Mouse (Mus musculus) brain, adult 2 months (tissue): ENCODE results near the gene Gm42417.
A peak's percentile ranks its signal among the peaks of the same experiment; 100 is the strongest.

Source experiments
- DNase-seq: peaks from one replicate; pipeline ENCODE4 v3.0.0; 2011; ENCODE audit warnings: low read depth, low spot score

Gm42417 gene

GRCm38 (mm10) chr1:36564101-36564500, 24.9 kb upstream of the Gm42417 start:
- DNase-seq: no peak

- no peak for DNase-seq
These were observed 24.4 kb upstream of the Gm42417 start for GRCm38 (mm10) chr1:36563632-36564031.

- DNase-seq: no peak
These were observed 24.0 kb upstream of the Gm42417 start for GRCm38 (mm10) chr1:36563197-36563596.

GRCm38 (mm10) chr1:36562388-36562787, 23.2 kb upstream of the Gm42417 start:
- DNase-seq: no peak

- no peak for DNase-seq
These were observed 21.7 kb upstream of the Gm42417 start for GRCm38 (mm10) chr1:36560903-36561302.

- no peak for DNase-seq
These were observed 20.7 kb upstream of the Gm42417 start for GRCm38 (mm10) chr1:36559888-36560287.

GRCm38 (mm10) chr1:36559256-36559655, 20.0 kb upstream of the Gm42417 start:
- DNase-seq: no peak

GRCm38 (mm10) chr1:36558031-36558993, 19.1 kb upstream of the Gm42417 start, which contains the start of gene Sema4c:
Gene Sema4c, minus strand, starts transcription at chr1:36558349.
- peak; percentile 73 for DNase-seq

GRCm38 (mm10) chr1:36557457-36558011, 18.3 kb upstream of the Gm42417 start:
- peak; percentile 66 for DNase-seq

- DNase-seq: peak; percentile 95
These were observed 17.6 kb upstream of the Gm42417 start for GRCm38 (mm10) chr1:36556553-36557456.

GRCm38 (mm10) chr1:36555798-36556395, 16.7 kb upstream of the Gm42417 start:
- DNase-seq: peak; percentile 36

GRCm38 (mm10) chr1:36554633-36555399, 15.6 kb upstream of the Gm42417 start:
- DNase-seq: no peak

GRCm38 (mm10) chr1:36552506-36552905, 13.3 kb upstream of the Gm42417 start:
- DNase-seq: peak; percentile 87

GRCm38 (mm10) chr1:36551904-36552303, 12.7 kb upstream of the Gm42417 start:
- DNase-seq: no peak

GRCm38 (mm10) chr1:36550075-36550863, 11.0 kb upstream of the Gm42417 start:
- DNase-seq: peak; percentile 75

GRCm38 (mm10) chr1:36549491-36549890, 10.3 kb upstream of the Gm42417 start:
- DNase-seq: no peak

GRCm38 (mm10) chr1:36548771-36549170, 9.5 kb upstream of the Gm42417 start:
- no peak for DNase-seq

GRCm38 (mm10) chr1:36547981-36548598, 8.9 kb upstream of the Gm42417 start:
- no peak for DNase-seq

GRCm38 (mm10) chr1:36546888-36547471, 7.8 kb upstream of the Gm42417 start, which contains the start of gene Ankrd39:
Gene Ankrd39, minus strand, starts transcription at chr1:36547445.
- DNase-seq: peak; percentile 100
